Mouse (Mus musculus): ENCODE results near the gene Gm13043. TPM values are rescaled to one million over a fixed set of nuclear protein-coding genes. Genes with fewer than 3 reads are reported as not detected.
"Not testable (repeated sequence)": the region's sequence is repeated elsewhere in the genome, so short reads cannot be mapped to it uniquely, and the experiment has no call there.

The Gm13043 gene
- polyA plus RNA-seq (2015; fragmentation: Nextera tagmentation; extraction: Ambion mirVana): not detected in 2 replicates

DNA sequence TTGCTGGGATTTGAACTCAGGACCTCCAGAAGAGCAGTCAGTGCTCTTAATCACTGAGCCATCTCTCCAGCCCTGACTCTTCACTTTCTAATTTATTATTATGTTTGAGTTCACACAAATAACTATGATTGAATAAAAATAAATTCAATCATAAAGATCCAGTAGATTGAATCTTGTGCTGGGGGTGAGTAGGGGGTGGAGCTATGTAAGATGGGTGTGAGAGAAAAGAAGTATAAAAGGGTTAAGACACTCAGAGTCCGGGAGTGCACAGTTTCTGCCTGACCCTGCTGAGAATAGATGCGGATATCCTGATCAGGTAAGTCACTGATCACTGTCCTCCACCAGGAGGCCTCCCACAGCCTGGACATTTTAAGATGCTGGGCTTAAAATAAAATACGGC lies at the start of gene Gm13043:
Gene Gm13043 (plus strand): TSS at position 301 of the 400 bp plus-strand sequence.
- no peak within 1 kb of the TSS for H3K27ac ChIP-seq (ENCODE audit: low read length)
- H3K4me3 ChIP-seq (replicated peaks; ENCODE audit: low read length): no peak within 1 kb of the TSS
- no peaks in the 10 kb centered on the region for H3K9me3 ChIP-seq (ENCODE audit: control insufficient read depth, low read length)
- ATAC-seq: no peak
- no peaks in the 10 kb centered on the region for H3K36me3 ChIP-seq (ENCODE audit: control insufficient read depth, insufficient read depth)
- H3K4me1 ChIP-seq (replicated peaks; ENCODE audit: control insufficient read depth, insufficient read depth, low read length): no peaks in the 10 kb centered on the region
- 84% methylated on average over 3 of the region's 3 CpGs for WGBS
- no peaks in the 10 kb centered on the region for H3K27me3 ChIP-seq (replicated peaks; ENCODE audit: control insufficient read depth, insufficient read depth, low read length)
- H3K9ac ChIP-seq (replicated peaks; ENCODE audit: low read depth, low read length): no peak within 1 kb of the TSS
- no peak within 1 kb of the TSS for H3K4me2 ChIP-seq (ENCODE audit: low read length)

DNA sequence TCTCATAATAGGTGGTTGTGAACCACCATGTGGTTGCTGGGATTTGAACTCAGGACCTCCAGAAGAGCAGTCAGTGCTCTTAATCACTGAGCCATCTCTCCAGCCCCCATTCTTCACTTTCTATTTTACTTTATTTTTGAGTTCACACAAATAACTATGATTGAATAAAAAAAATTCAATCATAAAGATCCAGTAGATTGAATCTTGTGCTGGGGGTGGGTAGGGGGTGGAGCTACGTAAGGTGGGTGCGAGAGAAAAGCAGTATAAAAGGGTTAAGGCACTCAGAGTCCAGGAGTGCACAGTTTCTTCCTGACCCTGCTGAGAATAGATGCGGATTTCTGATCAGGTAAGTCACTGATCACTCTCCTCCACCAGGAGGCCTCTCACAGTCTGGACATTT lies 24.5 kb downstream of the Gm13043 start, which contains the start of gene Gm13040:
Gene Gm13040 (plus strand): TSS at position 301 of the 400 bp plus-strand sequence.
- not testable (repeated sequence) for ATAC-seq; H3K9ac ChIP-seq (replicated peaks; ENCODE audit: low read depth, low read length); H3K36me3 ChIP-seq (ENCODE audit: control insufficient read depth, insufficient read depth); H3K4me2 ChIP-seq (ENCODE audit: low read length); H3K4me1 ChIP-seq (replicated peaks; ENCODE audit: control insufficient read depth, insufficient read depth, low read length); H3K4me3 ChIP-seq (replicated peaks; ENCODE audit: low read length); H3K27me3 ChIP-seq (replicated peaks; ENCODE audit: control insufficient read depth, insufficient read depth, low read length); H3K9me3 ChIP-seq (ENCODE audit: control insufficient read depth, low read length); H3K27ac ChIP-seq (ENCODE audit: low read length)
- no CpG with 5 or more reads among the region's 3 CpGs for WGBS

DNA sequence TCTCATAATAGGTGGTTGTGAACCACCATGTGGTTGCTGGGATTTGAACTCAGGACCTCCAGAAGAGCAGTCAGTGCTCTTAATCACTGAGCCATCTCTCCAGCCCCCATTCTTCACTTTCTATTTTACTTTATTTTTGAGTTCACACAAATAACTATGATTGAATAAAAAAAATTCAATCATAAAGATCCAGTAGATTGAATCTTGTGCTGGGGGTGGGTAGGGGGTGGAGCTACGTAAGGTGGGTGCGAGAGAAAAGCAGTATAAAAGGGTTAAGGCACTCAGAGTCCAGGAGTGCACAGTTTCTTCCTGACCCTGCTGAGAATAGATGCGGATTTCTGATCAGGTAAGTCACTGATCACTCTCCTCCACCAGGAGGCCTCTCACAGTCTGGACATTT lies 40.3 kb downstream of the Gm13043 start, which contains the start of the genes BC080695 and Gm13057:
Gene BC080695 (plus strand): TSS at position 301 of the 400 bp plus-strand sequence.
Gene Gm13057 (plus strand): TSS at position 310 of the 400 bp plus-strand sequence.
- ATAC-seq; H3K36me3 ChIP-seq (ENCODE audit: control insufficient read depth, insufficient read depth); H3K27ac ChIP-seq (ENCODE audit: low read length); H3K9me3 ChIP-seq (ENCODE audit: control insufficient read depth, low read length); H3K9ac ChIP-seq (replicated peaks; ENCODE audit: low read depth, low read length); H3K4me3 ChIP-seq (replicated peaks; ENCODE audit: low read length); H3K27me3 ChIP-seq (replicated peaks; ENCODE audit: control insufficient read depth, insufficient read depth, low read length); H3K4me1 ChIP-seq (replicated peaks; ENCODE audit: control insufficient read depth, insufficient read depth, low read length); H3K4me2 ChIP-seq (ENCODE audit: low read length): not testable (repeated sequence)
- no CpG with 5 or more reads among the region's 3 CpGs for WGBS

Other genes with a start within 250 kb of the Gm13043 start
- 41.3 and 53.3 TPM in 2 replicates for gene Pdpn, start 211.8 kb upstream of the Gm13043 start, polyA plus RNA-seq (2015; fragmentation: Nextera tagmentation; extraction: Ambion mirVana)
- 0.09 and 0.17 TPM in 2 replicates for gene Lrrc38, start 161.6 kb upstream of the Gm13043 start, polyA plus RNA-seq (2015; fragmentation: Nextera tagmentation; extraction: Ambion mirVana)
- not detected in 2 replicates for gene Pramel1, start 116.9 kb upstream of the Gm13043 start, polyA plus RNA-seq (2015; fragmentation: Nextera tagmentation; extraction: Ambion mirVana)
- 30.2 and 32.0 TPM in 2 replicates for gene Pramef8, start 98.9 kb upstream of the Gm13043 start, polyA plus RNA-seq (2015; fragmentation: Nextera tagmentation; extraction: Ambion mirVana)
- gene Oog4, start 61.0 kb upstream of the Gm13043 start, polyA plus RNA-seq (2015; fragmentation: Nextera tagmentation; extraction: Ambion mirVana): not detected in 2 replicates
- not detected in 2 replicates for gene Gm13040, start 24.6 kb downstream of the Gm13043 start, polyA plus RNA-seq (2015; fragmentation: Nextera tagmentation; extraction: Ambion mirVana)
- not detected in 2 replicates for gene BC080695, start 40.4 kb downstream of the Gm13043 start, polyA plus RNA-seq (2015; fragmentation: Nextera tagmentation; extraction: Ambion mirVana)
- gene Gm13057, start 40.4 kb downstream of the Gm13043 start, polyA plus RNA-seq (2015; fragmentation: Nextera tagmentation; extraction: Ambion mirVana): not detected in 2 replicates
- not detected in 2 replicates for gene Gm13083, start 103.7 kb downstream of the Gm13043 start, polyA plus RNA-seq (2015; fragmentation: Nextera tagmentation; extraction: Ambion mirVana)
- not detected in 2 replicates for gene Gm13088, start 145.9 kb downstream of the Gm13043 start, polyA plus RNA-seq (2015; fragmentation: Nextera tagmentation; extraction: Ambion mirVana)
- gene Gm13089, start 191.4 kb downstream of the Gm13043 start, polyA plus RNA-seq (2015; fragmentation: Nextera tagmentation; extraction: Ambion mirVana): not detected in 2 replicates
- not detected in 2 replicates for gene Gm13078, start 208.1 kb downstream of the Gm13043 start, polyA plus RNA-seq (2015; fragmentation: Nextera tagmentation; extraction: Ambion mirVana)

Data from forebrain, embryonic 16.5 days (tissue).